Mouse (Mus musculus) adrenal gland, postnatal 10 days (tissue): ENCODE data around the gene Dnmbp. TPM values are rescaled to one million over a fixed set of nuclear protein-coding genes. Genes with fewer than 3 reads are reported as not detected.
A peak's percentile ranks its signal among the peaks of the same experiment; 100 is the strongest.

Experiments used
- DNase-seq: peaks from one replicate; pipeline ENCODE4 v3.0.0; 2021; ENCODE audit warnings: mixed read lengths
- total RNA-seq, 2 experiments: library from RNA; stranded (reverse); gene quantifications; 2 replicates each; pipeline ENCODE4 v1.2.3; 2021

Dnmbp gene
- total RNA-seq, 2 experiments from 2014 or later: 13.9 to 19.0 TPM

DNA sequence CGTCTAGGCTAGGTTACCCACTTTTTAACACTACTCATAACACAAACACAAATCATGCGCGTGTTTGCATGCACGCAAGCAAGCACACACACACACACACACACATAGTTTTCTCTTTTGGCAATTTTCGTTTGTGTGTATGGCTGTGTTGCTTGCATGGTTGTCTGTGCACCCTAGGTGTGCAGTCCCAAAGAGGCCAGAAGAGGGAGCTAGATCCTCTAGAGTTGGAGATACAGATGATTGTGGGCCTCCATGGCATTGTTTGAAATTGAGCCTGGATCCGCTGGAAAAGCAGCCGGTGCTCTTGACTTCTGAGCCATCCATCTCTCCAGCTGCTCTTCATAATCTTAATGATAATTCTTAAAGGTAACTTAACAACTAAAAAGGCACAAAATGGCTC lies 33.5 kb downstream of the Dnmbp start:
- DNase-seq: no peak

DNA sequence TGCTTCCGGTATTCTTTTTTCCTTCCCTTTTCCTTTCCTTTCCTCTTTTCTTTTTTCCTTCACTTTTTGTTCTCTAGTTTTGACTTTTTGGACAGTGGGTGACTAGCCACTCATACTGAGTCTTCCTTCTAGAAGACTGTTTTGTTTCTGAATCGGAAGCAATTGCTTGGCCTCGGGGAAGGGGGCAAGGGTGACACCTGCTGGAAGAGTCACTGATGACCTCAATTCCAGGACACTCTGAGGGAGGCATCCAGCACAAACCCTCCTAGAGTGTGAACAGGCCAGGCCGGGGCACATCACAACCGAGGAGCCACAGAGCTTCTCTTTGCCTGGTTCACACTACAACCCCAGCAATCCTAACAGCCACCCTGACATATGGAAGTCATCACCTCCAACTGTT lies 34.0 kb downstream of the Dnmbp start:
- peak; percentile 62 for DNase-seq

DNA sequence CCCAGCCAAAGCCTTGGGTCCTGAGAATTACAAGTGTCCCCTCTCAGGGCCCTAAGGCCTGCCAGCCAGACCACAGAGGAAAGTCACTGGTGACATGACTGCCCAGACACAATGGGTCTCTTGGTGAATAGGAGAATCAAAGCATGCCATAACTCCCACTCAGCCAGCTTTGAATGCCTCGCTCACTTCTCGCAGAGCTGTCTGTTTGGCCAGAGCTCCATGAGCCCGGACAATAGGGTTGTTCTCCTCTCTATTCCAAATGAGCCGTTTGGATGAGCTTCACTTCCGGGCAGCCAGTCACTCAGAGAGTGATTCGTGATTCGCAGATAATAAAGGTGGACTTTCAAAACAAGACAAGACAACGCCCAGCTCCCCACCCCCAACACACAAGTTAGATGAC lies 34.9 kb downstream of the Dnmbp start:
- DNase-seq: no peak

DNA sequence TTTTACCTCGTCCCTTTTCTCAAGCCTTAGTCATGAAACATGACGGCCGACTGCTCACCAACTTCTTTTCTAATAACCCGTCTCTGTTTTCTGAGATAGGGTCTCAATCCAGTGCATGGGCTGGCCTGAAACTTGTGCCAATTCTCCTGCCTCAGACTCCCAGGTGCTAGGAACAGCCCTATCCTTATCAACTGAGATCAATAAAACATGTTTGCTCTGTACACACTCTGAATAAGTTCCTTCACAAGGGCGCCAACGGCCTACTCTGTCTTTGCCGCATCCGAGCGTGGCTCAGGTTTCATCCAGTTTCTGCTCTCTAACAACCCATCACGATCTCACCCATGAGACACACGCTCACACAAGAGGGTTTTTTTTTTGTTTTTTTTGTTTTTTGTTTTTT lies 35.7 kb downstream of the Dnmbp start:
- DNase-seq: no peak

DNA sequence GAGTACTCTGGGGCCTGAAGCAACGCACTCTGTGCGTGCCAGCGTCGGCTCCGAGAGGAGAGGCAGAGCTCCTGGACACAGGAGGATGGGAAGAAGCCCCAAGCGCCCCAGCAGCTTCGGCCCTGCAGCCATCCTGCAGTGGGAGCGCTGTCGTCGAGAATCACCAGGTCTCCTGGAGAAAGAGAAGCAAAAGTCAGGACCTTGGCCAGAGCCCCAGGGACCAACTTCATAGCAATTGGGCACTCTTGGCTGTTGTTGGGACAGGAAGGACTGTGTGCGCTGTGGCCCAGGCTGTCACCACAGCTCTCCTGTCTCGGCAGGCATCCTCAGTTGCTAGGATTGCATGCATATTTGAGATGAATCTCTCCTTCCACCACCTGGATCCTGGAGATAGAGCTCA lies 37.1 kb downstream of the Dnmbp start:
- no peak for DNase-seq

DNA sequence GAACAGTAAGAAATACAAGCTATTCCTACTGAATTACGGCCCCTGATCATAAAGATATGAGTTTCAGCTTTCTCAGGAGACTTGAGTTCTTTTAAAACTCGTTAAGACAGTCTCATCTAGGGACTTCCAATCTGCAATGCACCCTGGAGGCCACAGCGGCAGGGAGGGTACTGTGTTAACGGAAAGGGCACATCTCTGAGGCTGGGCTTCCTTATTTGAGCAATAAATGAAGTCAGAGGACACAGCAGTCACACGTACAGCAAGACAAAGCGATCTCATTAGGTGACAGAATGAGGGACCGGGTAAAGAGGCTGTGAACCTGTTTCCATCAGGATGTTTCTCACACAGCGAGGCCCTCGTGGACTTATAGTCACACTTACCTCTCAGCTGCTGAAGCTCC lies 39.3 kb downstream of the Dnmbp start:
- no peak for DNase-seq

DNA sequence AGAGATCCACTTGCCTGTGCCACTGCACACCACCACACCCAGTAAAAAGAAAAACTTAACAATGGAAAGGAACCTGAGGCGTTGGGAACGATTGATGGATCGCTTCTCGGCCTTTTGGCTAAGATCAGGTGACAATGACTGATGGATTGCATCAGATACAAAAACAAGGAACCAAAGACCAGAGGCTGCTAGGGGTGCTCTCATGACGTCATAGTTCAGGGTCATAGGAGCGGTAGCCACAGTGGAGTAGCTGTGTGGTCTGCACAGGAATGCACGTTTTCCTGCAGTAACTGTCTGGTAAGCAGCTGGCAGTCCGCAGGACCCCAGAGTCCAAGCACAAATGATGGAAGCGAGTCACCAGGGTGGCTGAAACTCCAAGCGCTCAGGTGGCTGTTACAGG lies 41.4 kb downstream of the Dnmbp start:
- DNase-seq: no peak

DNA sequence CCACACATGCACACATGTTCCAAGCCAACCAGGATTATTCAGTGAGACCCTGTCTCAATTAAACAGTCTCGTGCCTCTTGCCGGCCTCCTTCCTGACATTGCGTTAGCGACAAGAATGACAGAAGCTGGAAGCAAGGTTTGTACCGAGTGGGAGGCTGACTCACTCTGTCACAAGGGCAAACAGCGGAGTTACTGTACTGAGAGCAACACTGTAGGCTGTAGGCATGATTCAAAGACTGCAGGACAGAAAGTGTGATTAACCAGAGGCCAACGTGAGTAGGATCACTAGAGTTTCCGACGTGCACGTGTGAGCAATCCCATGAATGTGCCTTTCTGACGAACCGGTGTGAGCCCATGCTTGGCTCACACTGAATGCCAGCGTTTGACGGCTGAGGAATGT lies 43.5 kb downstream of the Dnmbp start:
- DNase-seq: peak; percentile 43

DNA sequence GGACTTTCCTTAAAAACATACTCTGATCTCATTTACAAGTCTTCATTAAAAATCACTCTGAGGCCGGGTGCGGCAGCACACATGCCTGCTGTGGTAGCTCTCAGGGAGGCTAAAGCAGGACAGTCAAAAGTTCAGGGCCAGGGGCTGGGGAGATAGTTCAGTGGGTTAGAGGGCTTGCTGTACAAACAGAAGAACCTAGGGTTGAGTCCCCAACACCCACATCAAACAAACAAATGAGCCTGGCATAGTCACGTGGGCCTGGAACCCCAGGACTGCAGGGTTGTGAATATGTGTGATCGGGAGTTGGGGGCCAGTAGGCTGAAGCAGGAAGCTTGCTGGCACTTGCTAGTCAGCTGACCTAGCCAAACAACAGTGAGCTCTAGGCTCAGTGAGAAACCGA lies 44.0 kb downstream of the Dnmbp start:
- no peak for DNase-seq

DNA sequence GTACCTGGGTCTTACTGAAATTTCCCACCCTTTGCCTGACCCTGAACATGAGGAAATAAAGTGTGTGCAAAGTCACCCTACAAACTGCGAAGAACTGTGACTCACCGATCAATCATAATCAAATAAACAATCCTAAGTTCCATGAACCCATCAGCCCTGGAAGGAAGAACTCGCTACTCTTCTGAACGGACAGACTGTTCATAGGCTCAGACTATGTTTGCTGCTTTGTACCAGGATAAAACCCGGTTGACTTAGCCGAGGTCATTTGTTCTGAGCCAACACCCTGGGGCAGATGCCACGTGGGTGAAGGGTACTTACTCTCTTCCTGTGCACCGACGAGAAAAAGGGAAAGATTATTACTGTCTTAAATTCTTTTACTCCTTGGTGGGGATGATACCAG lies 45.2 kb downstream of the Dnmbp start:
- DNase-seq: peak; percentile 44

DNA sequence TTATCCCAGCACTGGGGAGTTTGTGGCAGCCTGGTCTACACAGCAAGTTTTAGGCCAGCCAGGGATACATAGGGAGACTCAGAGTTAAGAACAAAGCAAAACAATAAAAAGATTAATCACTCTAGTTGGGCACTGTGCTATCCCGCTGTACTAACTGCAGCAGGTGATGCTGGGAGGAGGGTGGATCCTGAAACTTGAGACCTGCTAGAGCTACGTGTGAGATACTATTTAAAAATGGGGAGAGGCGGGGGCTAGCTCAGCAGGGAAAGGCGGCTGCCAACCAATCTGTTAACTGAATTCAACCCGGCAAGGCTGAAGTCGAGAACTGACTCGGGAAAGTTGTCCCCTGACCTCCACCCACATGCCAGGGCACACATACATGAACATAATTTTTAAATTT lies 45.9 kb downstream of the Dnmbp start:
- DNase-seq: no peak

DNA sequence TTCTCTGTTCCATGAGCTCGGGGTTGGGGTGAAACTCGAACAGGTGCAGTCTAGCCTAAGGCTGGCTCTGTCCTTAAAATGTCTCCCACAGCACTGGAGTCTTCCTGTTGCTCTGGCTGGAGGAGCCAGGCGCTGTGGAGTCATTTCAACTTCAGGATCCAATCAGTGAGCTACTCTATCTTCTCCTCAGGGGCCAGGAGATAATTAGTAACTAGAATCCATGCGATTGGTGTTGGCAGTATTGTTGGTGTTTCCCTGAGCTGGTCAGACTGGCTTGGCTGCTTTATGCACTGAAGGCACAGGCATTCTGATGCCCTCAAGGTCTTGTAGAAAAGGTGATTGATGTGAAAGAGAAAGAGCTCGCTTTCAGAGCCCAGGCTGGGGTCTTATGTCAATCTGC lies 49.5 kb downstream of the Dnmbp start:
- DNase-seq: no peak

DNA sequence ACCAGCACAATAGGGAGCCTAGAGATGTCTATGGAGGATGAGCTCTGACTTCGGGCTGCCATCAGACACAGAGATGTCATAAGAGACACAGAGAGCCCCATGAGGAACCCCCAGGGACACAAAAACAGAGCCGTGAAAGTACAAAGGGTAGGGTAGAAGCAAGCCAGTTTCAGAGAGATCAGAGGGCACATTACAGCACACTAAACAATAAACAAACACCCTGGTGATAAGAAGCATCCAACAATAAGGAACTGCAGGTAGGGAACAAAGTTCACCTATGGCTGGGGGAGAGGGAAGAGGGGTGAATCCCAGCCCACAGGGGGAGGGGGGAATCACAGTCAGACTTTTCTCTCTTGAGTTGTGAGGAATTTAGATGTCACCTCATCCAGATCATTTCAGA lies 52.3 kb downstream of the Dnmbp start:
- DNase-seq: no peak

DNA sequence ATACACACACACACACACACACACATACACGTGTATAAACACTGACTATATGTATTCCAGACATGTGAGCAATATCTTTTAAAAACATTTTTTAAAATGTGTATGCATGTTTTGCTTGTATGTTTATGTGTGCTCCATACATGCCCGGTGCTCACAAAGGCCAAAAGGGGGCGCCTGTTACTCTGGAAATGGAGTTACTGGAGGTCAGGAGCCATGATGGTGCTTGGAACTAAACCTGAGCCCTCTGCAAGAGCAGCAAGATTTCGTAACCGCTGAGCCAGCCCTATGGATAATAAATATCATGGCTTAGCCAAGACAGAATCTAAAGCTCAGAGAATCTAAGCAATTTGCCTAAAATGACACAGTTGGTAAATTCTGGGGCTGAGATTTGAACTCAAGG lies 52.7 kb downstream of the Dnmbp start:
- no peak for DNase-seq

DNA sequence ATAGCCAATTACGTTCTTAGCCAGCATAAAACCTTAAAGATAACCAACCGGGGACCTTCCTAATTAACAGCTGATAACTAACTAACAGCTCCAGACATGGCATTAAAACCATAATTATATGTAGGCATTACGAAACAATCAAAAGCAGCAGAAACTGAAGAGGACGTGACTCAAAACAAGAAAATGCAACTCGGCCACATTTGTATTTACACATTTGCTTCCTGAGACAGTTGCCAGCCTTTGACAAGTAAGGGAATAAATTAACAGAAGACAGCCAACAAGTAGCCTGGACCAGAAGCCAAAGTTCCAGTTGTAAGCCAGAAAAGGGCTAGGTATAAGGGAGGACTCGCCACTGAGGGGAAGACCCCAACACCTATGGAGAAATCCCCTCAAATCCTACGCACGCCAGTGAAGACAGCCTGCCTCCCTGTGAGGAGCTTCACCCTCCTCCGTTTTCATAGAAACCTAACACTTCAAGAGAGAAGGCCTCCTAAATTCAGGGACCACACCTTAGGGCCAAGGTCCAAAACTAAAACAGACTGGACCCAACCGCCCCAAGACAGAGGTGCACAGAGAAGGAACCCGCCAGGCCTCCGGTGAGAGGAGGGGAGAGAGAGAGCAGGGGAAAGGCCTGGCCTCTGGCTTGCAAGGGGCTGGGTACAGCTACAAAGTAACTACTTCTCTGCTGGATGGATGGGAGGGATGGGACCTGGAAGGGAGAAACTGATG lies 53.5 kb downstream of the Dnmbp start:
- DNase-seq: no peak

DNA sequence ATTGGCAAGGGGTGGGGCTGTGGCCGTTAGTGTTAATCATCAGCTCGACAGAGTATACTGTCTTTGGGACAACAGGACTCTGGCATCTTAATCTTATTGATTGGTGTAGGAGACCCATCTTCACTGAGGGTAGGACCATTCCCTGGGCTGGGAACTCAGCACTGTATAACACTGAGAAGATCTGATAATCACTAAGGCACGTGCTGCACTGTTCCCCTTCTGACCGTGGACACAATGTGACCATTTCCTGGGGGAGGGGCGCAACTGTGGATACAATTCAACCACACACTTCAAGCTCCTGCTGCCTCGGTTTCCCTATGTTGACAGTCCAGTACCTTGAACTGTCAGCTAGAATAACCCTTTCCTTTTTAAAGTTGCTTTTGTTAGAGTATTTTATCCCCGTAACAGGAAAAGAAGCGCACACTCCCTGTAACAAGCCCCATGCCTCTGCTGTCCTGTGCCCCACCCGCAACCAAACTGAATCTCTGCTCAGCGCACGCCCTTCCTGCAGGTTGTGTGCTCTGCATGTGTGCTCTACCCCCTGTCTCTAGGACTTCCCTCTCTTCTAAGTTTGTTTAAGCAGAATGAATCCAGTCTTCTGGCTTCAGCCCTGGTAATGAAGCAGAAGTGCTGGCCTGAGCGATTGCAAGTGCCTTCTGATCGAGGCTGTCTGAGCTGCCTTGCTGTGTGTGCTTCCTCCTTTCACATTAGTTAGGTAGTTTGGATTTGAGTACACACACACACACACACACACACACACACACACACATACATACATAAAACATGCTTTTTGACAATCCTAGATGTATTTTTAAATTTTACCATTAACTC lies 55.1 kb downstream of the Dnmbp start:
- DNase-seq: no peak

DNA sequence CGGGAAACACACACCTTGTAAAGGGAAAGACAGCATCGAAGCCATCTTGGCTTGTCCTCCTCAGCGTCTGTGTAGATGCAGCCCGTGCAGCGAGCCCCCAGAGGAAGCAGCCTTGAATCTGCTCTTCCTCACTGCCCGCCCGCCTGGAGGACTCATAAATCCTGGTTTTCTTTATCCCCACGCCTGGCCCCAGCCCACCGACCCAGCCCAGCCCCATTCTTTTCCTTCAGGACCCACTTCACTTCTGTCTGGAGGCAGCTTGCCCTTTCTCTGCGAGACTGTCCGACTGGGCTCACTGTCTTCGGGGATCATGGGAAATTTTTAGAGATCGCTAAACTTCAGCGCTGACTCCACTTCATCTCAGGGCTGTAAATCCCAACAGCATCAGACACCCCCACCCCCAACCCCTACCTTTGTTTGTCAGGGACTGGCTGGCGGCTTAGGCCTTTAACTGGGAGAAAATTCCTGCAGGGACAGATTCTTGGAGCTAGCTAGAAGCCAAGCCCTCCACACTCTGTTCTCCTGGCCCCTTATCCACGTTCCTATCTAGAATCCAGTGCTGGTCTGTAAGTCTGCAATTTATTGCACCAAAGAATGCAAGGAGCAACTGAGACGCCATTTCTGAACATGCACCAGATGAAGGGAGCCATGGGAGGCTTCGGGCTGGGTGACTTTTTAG lies 57.0 kb downstream of the Dnmbp start:
- peak; percentile 14 for DNase-seq

DNA sequence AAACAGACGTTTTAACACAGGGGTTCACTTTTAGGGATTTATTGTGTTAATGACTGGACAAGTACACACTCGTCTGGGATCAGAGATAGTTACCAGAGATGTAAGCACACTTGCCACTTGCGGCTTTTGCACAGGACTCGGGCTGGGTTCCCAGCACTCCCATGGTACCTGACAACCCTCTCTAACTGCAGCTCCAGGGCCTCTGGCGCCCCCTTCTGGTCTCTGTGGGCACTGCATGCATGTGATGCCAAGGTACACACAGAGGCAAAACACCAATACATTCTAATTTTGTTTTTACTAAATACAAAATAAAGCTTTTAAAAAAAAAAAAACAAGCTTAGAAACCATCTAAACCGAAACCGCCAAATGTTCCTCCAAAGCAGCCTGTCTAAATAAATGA lies 58.4 kb downstream of the Dnmbp start:
- no peak for DNase-seq

DNA sequence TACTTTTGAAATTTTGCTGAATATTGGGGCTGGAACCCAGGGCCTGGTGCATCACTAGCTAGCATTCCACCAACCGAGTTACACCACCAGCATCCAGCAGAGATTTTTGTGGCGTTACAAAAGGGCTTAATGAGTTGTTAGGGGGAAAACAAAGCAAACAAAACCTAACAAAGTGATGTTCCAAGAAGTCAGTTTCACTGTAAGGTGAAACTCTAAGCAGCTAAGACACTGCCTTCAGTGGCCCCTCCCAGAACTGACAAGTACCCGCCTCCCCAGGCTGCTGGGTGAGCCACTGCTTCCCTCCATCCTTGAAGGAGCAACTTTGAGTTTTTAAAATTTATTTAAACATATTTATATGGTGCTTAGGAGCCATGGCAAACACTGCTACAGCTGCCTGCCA lies 59.6 kb downstream of the Dnmbp start:
- no peak for DNase-seq

DNA sequence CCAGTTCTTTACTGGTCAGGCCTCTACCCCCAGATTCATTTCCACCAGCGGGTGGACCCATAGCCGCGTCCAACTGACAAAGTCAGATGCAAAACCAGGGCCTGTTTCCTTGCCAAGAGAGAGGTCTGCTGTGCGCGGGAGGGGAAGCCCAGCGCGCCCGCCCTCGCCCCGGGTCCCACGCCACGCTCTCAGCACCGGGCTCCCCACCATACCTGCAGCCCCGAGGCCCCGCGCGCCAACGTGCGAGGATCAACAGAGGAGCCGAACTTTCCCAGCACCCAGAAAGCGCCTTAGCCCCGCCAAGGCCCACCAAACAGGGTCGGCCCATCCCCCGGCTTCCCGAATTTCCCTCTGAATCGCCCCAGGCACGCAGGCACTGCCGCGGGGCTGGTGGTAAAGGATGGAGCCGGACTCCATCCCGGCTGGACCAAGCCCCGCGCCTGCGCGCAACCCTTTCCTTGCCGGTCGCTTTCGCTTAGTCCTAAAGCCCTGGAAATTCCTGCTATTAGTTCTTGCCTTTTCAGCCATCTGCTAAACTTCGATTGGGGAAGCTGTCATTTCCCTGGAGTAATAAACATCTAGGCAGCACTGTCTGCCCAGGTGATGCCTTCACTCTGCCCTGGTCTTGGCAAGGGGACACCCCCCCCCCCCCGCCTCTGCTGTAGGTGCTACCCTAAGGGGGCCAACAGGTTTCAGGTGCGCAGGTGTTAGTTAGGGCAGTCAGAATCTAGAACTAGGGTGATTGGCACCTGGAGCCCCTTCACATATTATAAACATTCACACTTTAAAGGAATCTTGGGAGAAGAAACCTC lies 60.4 kb downstream of the Dnmbp start:
- peak; percentile 85 for DNase-seq

DNA sequence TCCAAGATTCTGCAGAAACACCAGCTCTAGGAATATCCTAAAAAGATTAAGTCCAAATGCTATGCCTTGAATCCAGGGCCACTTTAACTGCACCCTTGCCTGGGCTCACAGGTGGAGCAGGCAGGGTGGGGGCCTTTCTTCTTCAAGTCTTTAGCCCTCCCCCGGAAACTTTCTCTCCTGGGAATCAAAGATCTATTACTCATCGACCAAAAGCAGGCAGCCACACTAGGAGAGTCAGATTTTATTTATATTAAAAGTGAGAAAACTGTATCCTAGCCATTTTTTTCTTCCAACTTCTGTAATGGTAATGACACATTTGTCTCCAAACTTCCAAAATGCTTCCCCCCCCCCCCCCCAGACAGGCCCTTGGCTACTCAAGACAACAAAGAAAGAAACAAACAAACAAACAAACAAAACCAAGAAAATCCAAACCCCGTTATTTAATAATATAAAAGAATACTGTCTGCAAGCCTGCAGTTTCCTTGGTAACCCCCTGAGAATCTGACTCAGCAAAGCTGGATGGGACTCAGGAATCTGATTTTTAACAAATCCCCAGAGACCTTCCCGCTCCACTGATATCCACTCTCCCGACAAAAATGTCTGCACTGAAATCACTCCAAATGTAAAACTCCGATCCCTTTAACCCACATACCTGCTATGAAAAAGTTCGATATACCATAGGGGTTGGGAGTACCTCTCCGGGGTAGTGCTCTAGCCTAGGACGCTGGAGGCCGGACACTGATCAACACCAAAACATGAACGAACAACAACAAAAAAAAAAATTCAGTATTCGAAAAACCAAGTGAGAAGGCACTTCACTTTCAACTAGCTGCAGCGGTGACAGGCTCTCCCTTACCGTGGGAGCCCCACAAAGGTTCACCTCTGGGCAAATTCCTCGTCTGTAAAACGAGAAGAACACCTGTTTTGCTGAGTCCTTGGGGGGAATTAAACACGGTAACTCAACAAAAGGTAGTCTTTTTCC lies 61.6 kb downstream of the Dnmbp start:
- DNase-seq: peak; percentile 54
